Mouse (Mus musculus) heart, embryonic 11.5 days (tissue): ENCODE measurements at regions not wholly inside any gene's neighbourhood (a gene's known extent, or its start where the extent isn't known, plus 50 kb on each side); places are given as distances from the start of the nearest gene placed in this dataset.

ENCODE experiments used
- ATAC-seq: fragments of 200-750 bp; cut with Nextera tagmentation; replicated peaks from 2 replicates; pipeline ENCODE4 v1.8.0; 2017; ENCODE audit warnings: moderate library complexity; ENCODE audit not compliant: insufficient number of reproducible peaks, low FRiP score, low TSS enrichment
- H3K27ac ChIP-seq: fragments of 300-500 bp; sonication (generic); 2 replicates; pipeline ENCODE4 v1.5.1; 2014; ENCODE audit warnings: mild to moderate bottlenecking, low read depth, low read length
- H3K27me3 ChIP-seq: fragments of 300-500 bp; sonication (generic); 2 replicates; pipeline ENCODE4 v1.6.1; 2014; ENCODE audit warnings: mild to moderate bottlenecking, low read length, mixed read lengths; ENCODE audit not compliant: control insufficient read depth, insufficient read depth
- H3K36me3 ChIP-seq: fragments of 300-500 bp; sonication (generic); 2 replicates; pipeline ENCODE4 v1.6.1; 2014; ENCODE audit warnings: mild to moderate bottlenecking, low read length, moderate library complexity, mixed read lengths; ENCODE audit not compliant: control insufficient read depth, insufficient read depth
- H3K4me1 ChIP-seq: fragments of 300-500 bp; sonication (generic); 2 replicates; pipeline ENCODE4 v1.6.1; 2014; ENCODE audit warnings: low read length; ENCODE audit not compliant: control insufficient read depth, insufficient read depth
- H3K4me2 ChIP-seq: fragments of 300-500 bp; sonication (generic); 2 replicates; pipeline ENCODE4 v1.6.1; 2014; ENCODE audit warnings: mild to moderate bottlenecking, moderate library complexity
- H3K4me3 ChIP-seq: fragments of 300-500 bp; sonication (generic); 2 replicates; pipeline ENCODE4 v1.5.1; 2014; ENCODE audit warnings: low read depth, low read length
- H3K9ac ChIP-seq: fragments of 300-500 bp; sonication (generic); 2 replicates; pipeline ENCODE4 v1.6.1; 2014; ENCODE audit warnings: mild to moderate bottlenecking, low read depth, low read length, moderate library complexity
- H3K9me3 ChIP-seq: fragments of 300-500 bp; sonication (generic); replicated peaks from 2 replicates; pipeline ENCODE4 v1.6.1; 2016; ENCODE audit warnings: low read length; ENCODE audit not compliant: control insufficient read depth
- WGBS: fragments of 180-500 bp; shearing (Covaris S2); extraction: QIAGEN DNeasy Blood & Tissue Kit; methylation state at CpG from one replicate; pipeline ENCODE4 v1.1.7; 2014; ENCODE audit not compliant: insufficient replicate concordance; 5-methylcytosine and 5-hydroxymethylcytosine counted together

- no peak overlapping the region for H3K4me2 ChIP-seq
- no peak for ATAC-seq
- no peak overlapping the region for H3K4me3 ChIP-seq
- no peaks in the 10 kb centered on the region for H3K27me3 ChIP-seq
- no peaks in the 10 kb centered on the region for H3K4me1 ChIP-seq
- no peaks in the 10 kb centered on the region for H3K36me3 ChIP-seq
- no peaks in the 10 kb centered on the region for H3K9me3 ChIP-seq
- no peak overlapping the region for H3K27ac ChIP-seq
- no peak overlapping the region for H3K9ac ChIP-seq
These were observed 524.0 kb upstream of the Camk1g start for GRCm38 (mm10) chr1:193894072-193894471.

DNA sequence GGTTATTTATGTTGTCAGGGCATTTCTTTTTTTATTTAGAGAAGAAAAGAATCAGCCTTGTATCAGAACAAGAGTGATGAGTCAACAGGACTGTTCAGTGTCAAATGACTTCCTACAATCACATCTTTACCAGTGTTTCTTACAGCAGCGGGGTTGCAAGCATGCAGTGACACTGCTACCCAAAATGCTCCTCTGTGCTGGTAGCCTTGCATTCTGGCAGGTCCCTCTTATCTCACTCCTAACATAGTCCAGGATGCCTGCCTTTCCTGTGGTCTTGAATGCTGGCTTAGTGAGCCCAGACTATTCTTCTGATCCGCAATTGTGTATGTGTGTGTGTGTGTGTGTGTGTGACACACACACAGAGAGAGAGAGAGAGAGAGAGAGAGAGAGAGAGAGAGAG lies 506.4 kb upstream of the Camk1g start:
- H3K27ac ChIP-seq, result peak overlapping the region; percentile 71
- H3K4me1 ChIP-seq, result peaks cover 11% of the 10 kb centered on the region; the same call in 1 of the 2 replicates
- 0 out of 2 replicates have a peak, but pooled peaks have one; percentile 51 for ATAC-seq
- no peak overlapping the region for H3K9ac ChIP-seq
- 0 out of 2 replicates have a peak overlapping the region, but pooled peaks have one; percentile 24 for H3K4me2 ChIP-seq
- H3K36me3 ChIP-seq, result no peaks in the 10 kb centered on the region
- no peaks in the 10 kb centered on the region for H3K9me3 ChIP-seq
- WGBS, result 29% methylated on average over 2 of the region's 2 CpGs
- no peak overlapping the region for H3K4me3 ChIP-seq
- H3K27me3 ChIP-seq, result no peaks in the 10 kb centered on the region

DNA sequence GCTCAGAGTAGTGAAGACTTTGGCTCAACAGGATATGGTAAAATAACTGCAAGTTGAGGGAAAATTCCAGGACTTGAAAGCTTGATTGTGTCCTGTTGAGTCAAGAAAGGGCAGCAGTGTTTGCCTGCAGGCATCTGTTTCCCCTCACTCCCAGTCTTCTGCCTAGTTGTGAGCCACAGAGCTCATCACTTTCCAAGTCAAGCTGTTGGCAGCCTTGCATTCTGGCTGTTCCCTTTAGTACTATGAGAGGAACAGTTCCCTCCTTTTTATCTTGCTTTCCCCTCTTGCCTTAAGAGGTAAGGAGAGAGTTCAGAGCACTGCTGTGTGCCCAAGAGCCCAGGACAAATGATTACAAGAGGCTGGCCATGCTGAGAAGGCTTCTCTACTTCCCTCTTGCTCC lies 506.0 kb upstream of the Camk1g start:
- no peaks in the 10 kb centered on the region for H3K27me3 ChIP-seq
- no peaks in the 10 kb centered on the region for H3K9me3 ChIP-seq
- peak; percentile 50 for ATAC-seq
- H3K36me3 ChIP-seq, result no peaks in the 10 kb centered on the region
- peaks cover 11% of the 10 kb centered on the region; the same call in 1 of the 2 replicates for H3K4me1 ChIP-seq
- H3K27ac ChIP-seq, result peak overlapping the region; percentile 71
- H3K9ac ChIP-seq, result no peak overlapping the region
- 0 out of 2 replicates have a peak overlapping the region, but pooled peaks have one; percentile 24 for H3K4me2 ChIP-seq
- no peak overlapping the region for H3K4me3 ChIP-seq

GRCm38 (mm10) chr1:193875287-193875686 lies 505.2 kb upstream of the Camk1g start:
- ATAC-seq, result no peak
- no peak overlapping the region for H3K9ac ChIP-seq
- no peaks in the 10 kb centered on the region for H3K27me3 ChIP-seq
- H3K4me1 ChIP-seq, result peaks cover 11% of the 10 kb centered on the region; the same call in 1 of the 2 replicates
- H3K27ac ChIP-seq, result no peak overlapping the region
- no peak overlapping the region for H3K4me2 ChIP-seq
- 74% methylated on average over 3 of the region's 3 CpGs for WGBS
- no peaks in the 10 kb centered on the region for H3K9me3 ChIP-seq
- no peak overlapping the region for H3K4me3 ChIP-seq
- H3K36me3 ChIP-seq, result no peaks in the 10 kb centered on the region

DNA sequence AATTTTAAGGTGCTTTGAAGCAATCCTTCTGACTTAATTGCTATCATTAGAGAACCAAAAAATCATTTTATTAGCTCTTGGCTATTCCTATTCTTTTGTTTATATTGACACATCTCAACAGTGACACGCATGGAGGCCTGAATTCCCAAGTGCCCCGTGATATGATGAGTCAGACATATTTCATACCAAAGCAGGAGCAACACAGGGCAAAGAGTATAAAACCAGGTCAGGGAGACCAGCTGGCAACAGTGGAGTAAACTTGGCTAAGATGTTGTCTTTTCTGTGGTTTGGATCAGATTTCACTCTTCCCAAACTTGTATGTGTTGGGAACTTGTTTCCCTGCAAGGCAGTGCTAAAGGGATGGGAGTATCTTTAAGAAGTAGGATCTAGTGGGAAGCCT lies 500.6 kb upstream of the Camk1g start:
- ATAC-seq, result no peak
- H3K4me3 ChIP-seq, result no peak overlapping the region
- no peaks in the 10 kb centered on the region for H3K9me3 ChIP-seq

DNA sequence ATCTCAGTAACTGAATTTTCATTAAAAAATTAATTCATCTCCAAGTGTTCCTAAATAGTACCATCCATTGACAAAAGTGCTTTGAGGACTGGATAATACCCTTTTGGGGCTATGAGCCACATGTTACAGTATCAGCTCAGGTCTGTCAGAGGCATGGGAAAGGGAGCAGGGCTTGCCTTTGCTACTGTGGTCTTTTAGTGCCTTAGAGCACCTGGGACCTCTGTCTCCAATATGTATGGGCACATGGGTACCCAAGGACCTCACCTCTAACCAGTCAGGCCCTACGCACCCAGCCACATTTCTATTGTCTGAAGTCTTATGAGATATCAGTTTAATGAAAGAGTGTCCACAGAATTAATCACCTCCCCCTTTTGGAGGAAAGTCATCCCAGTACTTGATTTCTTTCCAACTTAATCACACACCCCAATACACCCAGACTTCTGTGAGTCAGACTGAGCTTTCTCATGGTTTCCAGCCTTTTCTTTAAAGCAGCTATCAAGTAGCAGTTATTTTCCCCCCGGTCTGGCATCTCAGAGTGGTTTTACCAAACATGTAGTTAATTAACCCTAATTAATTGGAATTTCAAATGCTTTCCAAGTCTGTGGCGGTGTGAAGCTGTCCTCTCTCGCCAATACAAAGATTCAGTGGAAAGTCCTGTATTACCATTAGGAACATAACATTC lies 498.7 kb upstream of the Camk1g start:
- Histone ChIP-seq H3K9me3 (no peaks in the 10 kb centered on the region), H3K4me3 (no peak overlapping the region), H3K36me3 (no peaks in the 10 kb centered on the region), H3K4me2 (no peak overlapping the region), H3K9ac (no peak overlapping the region), H3K27ac (no peak overlapping the region), H3K4me1 (no peaks in the 10 kb centered on the region), H3K27me3 (no peaks in the 10 kb centered on the region)
- WGBS, result 85% methylated on average over 4 of the region's 4 CpGs
- ATAC-seq, result no peak

More for the DNA sequence above, 500.6 kb upstream of the Camk1g start:
- Histone ChIP-seq H3K27ac (no peak overlapping the region), H3K9ac (no peak overlapping the region), H3K4me2 (no peak overlapping the region), H3K27me3 (no peaks in the 10 kb centered on the region), H3K36me3 (no peaks in the 10 kb centered on the region), H3K4me1 (peaks cover 4% of the 10 kb centered on the region; the same call in 1 of the 2 replicates)
- 85% methylated on average over 2 of the region's 2 CpGs for WGBS

DNA sequence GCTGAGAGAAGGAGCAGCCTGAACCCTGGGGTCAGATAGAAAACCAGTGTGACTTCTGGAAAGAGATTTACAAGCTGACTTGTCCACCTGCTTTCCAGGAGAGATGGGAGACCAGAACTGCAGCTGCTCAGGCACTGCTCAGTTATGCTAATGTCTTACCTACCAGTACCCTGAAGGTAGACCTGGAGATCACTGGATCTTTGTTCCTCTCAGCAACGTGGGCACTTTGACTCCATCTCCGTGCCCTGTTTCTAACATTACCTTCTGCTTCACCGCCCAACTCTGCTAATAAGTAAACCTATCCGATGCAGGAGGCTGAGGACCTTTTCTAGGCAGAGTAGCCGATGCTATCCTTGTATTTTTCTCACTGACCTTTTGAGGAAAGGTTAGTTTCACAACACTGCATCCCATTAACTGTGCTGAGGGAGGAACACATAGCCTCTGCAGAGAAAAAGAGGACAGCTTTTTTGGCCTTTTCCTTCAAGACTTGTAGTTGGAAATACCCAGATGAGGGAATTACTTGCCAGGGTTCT lies 490.7 kb upstream of the Camk1g start:
- 70% methylated on average over 5 of the region's 5 CpGs for WGBS
- no peak overlapping the region for H3K4me3 ChIP-seq
- no peaks in the 10 kb centered on the region for H3K4me1 ChIP-seq
- no peaks in the 10 kb centered on the region for H3K36me3 ChIP-seq
- H3K4me2 ChIP-seq, result no peak overlapping the region
- H3K9me3 ChIP-seq, result no peaks in the 10 kb centered on the region
- ATAC-seq, result no peak
- H3K27ac ChIP-seq, result no peak overlapping the region
- no peaks in the 10 kb centered on the region for H3K27me3 ChIP-seq
- no peak overlapping the region for H3K9ac ChIP-seq

GRCm38 (mm10) chr1:193860354-193860753 lies 490.3 kb upstream of the Camk1g start:
- H3K9ac ChIP-seq, result no peak overlapping the region
- H3K27me3 ChIP-seq, result no peaks in the 10 kb centered on the region
- H3K36me3 ChIP-seq, result no peaks in the 10 kb centered on the region
- H3K9me3 ChIP-seq, result no peaks in the 10 kb centered on the region
- no peak overlapping the region for H3K4me3 ChIP-seq
- no peak overlapping the region for H3K4me2 ChIP-seq
- WGBS, result 50% methylated on average over 2 of the region's 2 CpGs
- H3K27ac ChIP-seq, result no peak overlapping the region
- no peaks in the 10 kb centered on the region for H3K4me1 ChIP-seq
- ATAC-seq, result no peak
